Mouse (Mus musculus) intestine, embryonic 14.5 days (tissue): ENCODE measurements around the gene Rmnd1. TPM values are rescaled to one million over a fixed set of nuclear protein-coding genes. Genes with fewer than 3 reads are reported as not detected.

Source experiments
- ATAC-seq: fragments of 200-750 bp; cut with Nextera tagmentation; replicated peaks from 2 replicates; pipeline ENCODE4 v1.8.0; 2017; ENCODE audit warnings: low read depth, moderate number of reproducible peaks, moderate TSS enrichment, moderate library complexity; ENCODE audit not compliant: low FRiP score, low TSS enrichment
- DNase-seq: peaks from one replicate; pipeline ENCODE4 v3.0.0-alpha.2; 2018; ENCODE audit warnings: low spot score
- H3K27ac ChIP-seq: fragments of 300-500 bp; sonication (generic); 2 replicates; pipeline ENCODE4 v1.5.1; 2014; ENCODE audit warnings: low read depth, mild to moderate bottlenecking, control low read depth
- H3K27me3 ChIP-seq: fragments of 300-500 bp; sonication (generic); replicated peaks from 2 replicates; pipeline ENCODE4 v1.6.1; 2014; ENCODE audit warnings: low read length, control low read depth; ENCODE audit not compliant: control insufficient read depth, insufficient read depth
- H3K36me3 ChIP-seq: fragments of 300-500 bp; sonication (generic); 2 replicates; pipeline ENCODE4 v1.6.1; 2014; ENCODE audit warnings: low read length, control low read depth; ENCODE audit not compliant: control insufficient read depth, insufficient read depth
- H3K4me1 ChIP-seq: fragments of 300-500 bp; sonication (generic); replicated peaks from 2 replicates; pipeline ENCODE4 v1.6.1; 2014; ENCODE audit warnings: low read length, control low read depth, mixed read lengths; ENCODE audit not compliant: control insufficient read depth, insufficient read depth
- H3K4me2 ChIP-seq: fragments of 300-500 bp; sonication (generic); 2 replicates; pipeline ENCODE4 v1.6.1; 2014; ENCODE audit warnings: low read length
- H3K4me3 ChIP-seq: fragments of 300-500 bp; sonication (generic); 2 replicates; pipeline ENCODE4 v1.5.1; 2014; ENCODE audit warnings: low read depth, low read length, control low read depth, mixed read lengths
- H3K9ac ChIP-seq: fragments of 300-500 bp; sonication (generic); 2 replicates; pipeline ENCODE4 v1.6.1; 2014; ENCODE audit warnings: mild to moderate bottlenecking, low read length
- H3K9me3 ChIP-seq: fragments of 300-500 bp; sonication (generic); 2 replicates; pipeline ENCODE4 v1.6.1; 2016; ENCODE audit warnings: low read length, control low read depth; ENCODE audit not compliant: control insufficient read depth
- WGBS: fragments of 180-500 bp; shearing (Covaris S2); extraction: QIAGEN DNeasy Blood & Tissue Kit; methylation state at CpG from one replicate; pipeline ENCODE4 v1.1.7; 2014; 5-methylcytosine and 5-hydroxymethylcytosine counted together
- polyA plus RNA-seq: library from polyadenylated mRNA; unstranded; fragments of >200 nt; fragmentation: Nextera tagmentation; extraction: Ambion mirVana; gene quantifications from 2 replicates; pipeline ENCODE4 v1.2.1, GENCODE M21; 2014

Rmnd1 gene
- polyA plus RNA-seq: 52.6 TPM in 2 replicates

GRCm38 (mm10) chr10:4432123-4432931 is at the start of gene Rmnd1, which contains the start of gene Armt1:
Gene Rmnd1, minus strand, starts transcription at chr10:4432388.
Gene Armt1, plus strand, starts transcription at chr10:4432467.
- peak within 1 kb of the TSS; percentile 81 for H3K4me3 ChIP-seq
- H3K36me3 ChIP-seq: peaks cover 20% of the 10 kb centered on the region
- DNase-seq (peak; percentile 96), ATAC-seq (peak; percentile 96)
- peak within 1 kb of the TSS; percentile 85 for H3K27ac ChIP-seq
- H3K4me2 ChIP-seq: peak within 1 kb of the TSS; percentile 88
- WGBS: under 1% methylated on average over 62 of the region's 75 CpGs
- H3K4me1 ChIP-seq: peaks cover 8% of the 10 kb centered on the region; the same call in 1 of the 2 replicates
- peak within 1 kb of the TSS; percentile 83 for H3K9ac ChIP-seq
- no peaks in the 10 kb centered on the region for H3K9me3 ChIP-seq
- no peaks in the 10 kb centered on the region for H3K27me3 ChIP-seq

- H3K4me3 ChIP-seq: no peak overlapping the region
- no peak overlapping the region for H3K4me2 ChIP-seq
- H3K27ac ChIP-seq: no peak overlapping the region
- DNase-seq: no peak
- no peak overlapping the region for H3K9ac ChIP-seq
- H3K9me3 ChIP-seq: no peaks in the 10 kb centered on the region
- no peak for ATAC-seq
- H3K36me3 ChIP-seq: no peaks in the 10 kb centered on the region
- WGBS: 87% methylated on average over 8 of the region's 8 CpGs
- H3K27me3 ChIP-seq: no peaks in the 10 kb centered on the region
- no peaks in the 10 kb centered on the region for H3K4me1 ChIP-seq
Measured at GRCm38 (mm10) chr10:4481695-4482094, 49.5 kb upstream of the Rmnd1 start.

GRCm38 (mm10) chr10:4480929-4481328 is 48.7 kb upstream of the Rmnd1 start:
- H3K4me3 ChIP-seq: no peak overlapping the region
- no peak overlapping the region for H3K9ac ChIP-seq
- no peaks in the 10 kb centered on the region for H3K9me3 ChIP-seq
- ATAC-seq (no peak), DNase-seq (no peak)
- no peak overlapping the region for H3K4me2 ChIP-seq
- H3K36me3 ChIP-seq: no peaks in the 10 kb centered on the region
- no peaks in the 10 kb centered on the region for H3K4me1 ChIP-seq
- H3K27me3 ChIP-seq: no peaks in the 10 kb centered on the region
- 61% methylated on average over 3 of the region's 3 CpGs for whole genome bisulfite sequencing
- no peak overlapping the region for H3K27ac ChIP-seq

- Histone ChIP-seq H3K9me3 (no peaks in the 10 kb centered on the region), H3K27ac (no peak overlapping the region)
- 84% methylated on average over 5 of the region's 5 CpGs for WGBS
Measured at GRCm38 (mm10) chr10:4476604-4477003, 44.4 kb upstream of the Rmnd1 start.

GRCm38 (mm10) chr10:4475431-4475830 is 43.2 kb upstream of the Rmnd1 start:
- Histone ChIP-seq H3K4me2 (no peak overlapping the region), H3K9ac (no peak overlapping the region), H3K9me3 (no peaks in the 10 kb centered on the region), H3K27me3 (no peaks in the 10 kb centered on the region), H3K27ac (no peak overlapping the region), H3K4me1 (no peaks in the 10 kb centered on the region), H3K4me3 (no peak overlapping the region), H3K36me3 (no peaks in the 10 kb centered on the region)
- WGBS: 72% methylated on average over 3 of the region's 3 CpGs
- no peak for ATAC-seq
- DNase-seq: no peak

More at GRCm38 (mm10) chr10:4476604-4477003, 44.4 kb upstream of the Rmnd1 start:
- no peaks in the 10 kb centered on the region for H3K4me1 ChIP-seq
- H3K4me2 ChIP-seq: no peak overlapping the region
- H3K27me3 ChIP-seq: no peaks in the 10 kb centered on the region
- H3K36me3 ChIP-seq: no peaks in the 10 kb centered on the region
- no peak overlapping the region for H3K9ac ChIP-seq
- H3K4me3 ChIP-seq: no peak overlapping the region
- no peak for ATAC-seq
- DNase-seq: no peak

GRCm38 (mm10) chr10:4473591-4473993 is 41.4 kb upstream of the Rmnd1 start:
- WGBS: 30% methylated on average over 11 of the region's 11 CpGs
- H3K4me3 ChIP-seq: no peak overlapping the region
- H3K36me3 ChIP-seq: no peaks in the 10 kb centered on the region
- no peak overlapping the region for H3K9ac ChIP-seq
- H3K27ac ChIP-seq: no peak overlapping the region; the same call in 1 of the 2 replicates
- peak; percentile 58 for DNase-seq
- no peak overlapping the region; the same call in 1 of the 2 replicates for H3K4me2 ChIP-seq
- no peaks in the 10 kb centered on the region for H3K27me3 ChIP-seq
- no peaks in the 10 kb centered on the region for H3K9me3 ChIP-seq
- no peaks in the 10 kb centered on the region for H3K4me1 ChIP-seq
- ATAC-seq: peak; percentile 62; the same call in 1 of the 2 replicates

- H3K4me2 ChIP-seq: no peak overlapping the region
- no peak for ATAC-seq
- no peak overlapping the region for H3K27ac ChIP-seq
- H3K4me1 ChIP-seq: no peaks in the 10 kb centered on the region
- H3K9me3 ChIP-seq: no peaks in the 10 kb centered on the region
- H3K27me3 ChIP-seq: no peaks in the 10 kb centered on the region
- no peak for DNase-seq
- H3K36me3 ChIP-seq: no peaks in the 10 kb centered on the region
- H3K9ac ChIP-seq: no peak overlapping the region
- 78% methylated on average over 3 of the region's 3 CpGs for WGBS
- no peak overlapping the region for H3K4me3 ChIP-seq
Measured at GRCm38 (mm10) chr10:4469406-4469805, 37.2 kb upstream of the Rmnd1 start.

- no peak overlapping the region for H3K4me3 ChIP-seq
- no peak overlapping the region for H3K4me2 ChIP-seq
- no peaks in the 10 kb centered on the region for H3K27me3 ChIP-seq
- H3K9me3 ChIP-seq: no peaks in the 10 kb centered on the region
- WGBS: 74% methylated on average over 7 of the region's 7 CpGs
- no peak for ATAC-seq
- no peaks in the 10 kb centered on the region for H3K4me1 ChIP-seq
- no peak overlapping the region for H3K27ac ChIP-seq
- H3K9ac ChIP-seq: no peak overlapping the region
- no peak for DNase-seq
- no peaks in the 10 kb centered on the region for H3K36me3 ChIP-seq
Measured at GRCm38 (mm10) chr10:4465799-4466198, 33.6 kb upstream of the Rmnd1 start.

- Histone ChIP-seq H3K9ac (no peak overlapping the region), H3K4me3 (no peak overlapping the region), H3K4me1 (no peaks in the 10 kb centered on the region), H3K4me2 (no peak overlapping the region), H3K27ac (no peak overlapping the region), H3K9me3 (no peaks in the 10 kb centered on the region), H3K36me3 (peaks cover 3% of the 10 kb centered on the region; the same call in 1 of the 2 replicates), H3K27me3 (no peaks in the 10 kb centered on the region)
- no peak for DNase-seq
- no peak for ATAC-seq
- WGBS: 92% methylated on average over 2 of the region's 2 CpGs
Measured at GRCm38 (mm10) chr10:4460201-4460600, 28.0 kb upstream of the Rmnd1 start.
